Mouse (Mus musculus) lung, adult 2 months (tissue): Measurements from ENCODE around the gene Ap1g1.

Experiments
- CTCF ChIP-seq: fragments of 200-500 bp; IDR thresholded peaks from 2 replicates; pipeline ENCODE4 v1.5.1; 2011; ENCODE audit warnings: mild to moderate bottlenecking, low read length, control low read depth; ENCODE audit not compliant: insufficient read depth
- POLR2A ChIP-seq: fragments of 200-500 bp; IDR thresholded peaks from 2 replicates; pipeline ENCODE4 v1.6.1; 2011; ENCODE audit warnings: low read depth, mild to moderate bottlenecking, control low read depth, low read length, borderline replicate concordance; ENCODE audit errors: extremely low read depth

GRCm38 (mm10) chr8:109780548-109780947, 2.2 kb downstream of the Ap1g1 start:
- TF ChIP-seq CTCF = no peak
- no peak for TF ChIP-seq POLR2A
